Mouse (Mus musculus) liver, embryonic 14.5 days (tissue): ENCODE data around the gene Naa40. TPM values are rescaled to one million over a fixed set of nuclear protein-coding genes. Genes with fewer than 3 reads are reported as not detected.

ENCODE experiments used
- ATAC-seq: fragments of 200-750 bp; cut with Nextera tagmentation; 2 replicates; pipeline ENCODE4 v1.8.0; 2017; ENCODE audit warnings: moderate number of reproducible peaks, mild to moderate bottlenecking, moderate library complexity; ENCODE audit not compliant: insufficient read depth
- DNase-seq, 3 experiments: peaks; one replicate each; pipeline ENCODE4 v3.0.0-alpha.2; 2012 to 2013; ENCODE audit warnings: low read depth in 3 of 3, low spot score in 3 of 3
- H3K27ac ChIP-seq: fragments of 300-500 bp; sonication (generic); 2 replicates; pipeline ENCODE4 v1.5.1; 2014; ENCODE audit warnings: moderate library complexity, mild to moderate bottlenecking, control low read depth, inconsistent platforms
- H3K27me3 ChIP-seq: fragments of 300-500 bp; sonication (generic); 2 replicates; pipeline ENCODE4 v1.6.1; 2014; ENCODE audit warnings: mild to moderate bottlenecking, low read length, moderate library complexity; ENCODE audit not compliant: control insufficient read depth, insufficient read depth
- H3K36me3 ChIP-seq: fragments of 300-500 bp; sonication (generic); replicated peaks from 2 replicates; pipeline ENCODE4 v1.6.1; 2014; ENCODE audit warnings: low read depth; ENCODE audit not compliant: control insufficient read depth, insufficient read depth
- H3K4me1 ChIP-seq, 2 experiments: fragments of 200-500 bp in 1 of 2; fragments of 300-500 bp in 1 of 2; sonication (generic) in 1 of 2; replicated peaks; 2 replicates each; pipeline ENCODE4 v1.6.1; 2012 to 2014; ENCODE audit warnings: antibody characterized with exemption in 1 of 2, inconsistent platforms in 1 of 2, low read length in 1 of 2; ENCODE audit not compliant: control insufficient read depth in 2 of 2, insufficient read depth in 2 of 2
- H3K4me2 ChIP-seq: fragments of 300-500 bp; sonication (generic); 2 replicates; pipeline ENCODE4 v1.6.1; 2014; ENCODE audit warnings: low read depth, mild to moderate bottlenecking, control low read depth, moderate library complexity
- H3K4me3 ChIP-seq, 2 experiments: fragments of 200-500 bp in 1 of 2; fragments of 300-500 bp in 1 of 2; sonication (generic) in 1 of 2; 2 replicates each; pipeline ENCODE4 v1.5.1; 2012 to 2014; ENCODE audit warnings: low read depth in 2 of 2, low read length in 2 of 2, mild to moderate bottlenecking in 2 of 2, control low read depth in 1 of 2, inconsistent platforms in 1 of 2, moderate library complexity in 1 of 2; ENCODE audit not compliant: insufficient read depth in 1 of 2
- H3K9ac ChIP-seq: fragments of 300-500 bp; sonication (generic); replicated peaks from 2 replicates; pipeline ENCODE4 v1.6.1; 2014; ENCODE audit warnings: mild to moderate bottlenecking, control low read depth, moderate library complexity
- H3K9me3 ChIP-seq: fragments of 300-500 bp; sonication (generic); 2 replicates; pipeline ENCODE4 v1.6.1; 2016; ENCODE audit warnings: low read length, mixed read lengths; ENCODE audit not compliant: control insufficient read depth
- CTCF ChIP-seq: IDR thresholded peaks from 2 replicates; pipeline ENCODE4 v1.5.1; 2016; ENCODE audit warnings: antibody characterized with exemption, low read depth, control low read depth
- EP300 ChIP-seq: IDR thresholded peaks from 2 replicates; pipeline ENCODE4 v1.6.1; 2016; ENCODE audit warnings: antibody characterized with exemption, low read depth
- WGBS: fragments of 180-500 bp; shearing (Covaris S2); extraction: QIAGEN DNeasy Blood & Tissue Kit; methylation state at CpG from one replicate; pipeline ENCODE4 v1.1.7; 2014; ENCODE audit not compliant: insufficient replicate concordance; 5-methylcytosine and 5-hydroxymethylcytosine counted together
- polyA plus RNA-seq, 2 experiments: library from polyadenylated mRNA; depleted of rRNA in 1 of 2; stranded (reverse) in 1 of 2; unstranded in 1 of 2; fragments of >200 nt; fragmentation: Nextera tagmentation in 1 of 2; extraction: Ambion mirVana in 1 of 2; gene quantifications; 2 replicates each; pipeline versions ENCODE4 v1.2.1 to v1.2.3; 2012 to 2014

Gene Naa40
- polyA plus RNA-seq, 2 experiments = 18.0 to 23.1 TPM

DNA sequence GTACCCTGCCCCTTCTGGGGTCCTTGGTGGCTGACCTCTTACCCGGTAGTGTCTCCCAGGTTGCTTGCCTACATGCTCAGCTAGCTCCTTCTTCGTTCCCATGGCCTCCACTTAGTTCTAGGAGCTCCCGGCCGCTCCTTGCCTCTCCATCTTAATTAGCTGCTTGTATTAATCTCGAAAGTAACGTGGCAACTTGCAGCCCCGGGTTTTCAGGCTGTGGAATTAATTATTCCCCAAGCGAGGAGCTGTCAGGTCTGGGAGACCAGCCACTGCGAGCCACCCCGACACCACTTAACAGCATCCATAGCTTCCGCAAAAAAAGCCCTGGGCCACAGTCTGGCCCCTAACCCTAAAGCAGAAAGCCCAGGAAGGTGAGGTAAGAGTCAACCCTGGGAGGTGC, 57.6 kb downstream of the Naa40 start:
- WGBS = 56% methylated on average over 11 of the region's 11 CpGs
- DNase-seq (no peak), ATAC-seq (no peak)
- Histone ChIP-seq H3K4me1 (no peaks in the 10 kb centered on the region), H3K27ac (no peak overlapping the region), H3K4me3 (no peak overlapping the region), H3K9ac (no peak overlapping the region), H3K4me2 (no peak overlapping the region), H3K36me3 (no peaks in the 10 kb centered on the region), H3K27me3 (peaks cover 21% of the 10 kb centered on the region), H3K9me3 (no peaks in the 10 kb centered on the region)
- TF ChIP-seq EP300 (no peak), CTCF (no peak)

DNA sequence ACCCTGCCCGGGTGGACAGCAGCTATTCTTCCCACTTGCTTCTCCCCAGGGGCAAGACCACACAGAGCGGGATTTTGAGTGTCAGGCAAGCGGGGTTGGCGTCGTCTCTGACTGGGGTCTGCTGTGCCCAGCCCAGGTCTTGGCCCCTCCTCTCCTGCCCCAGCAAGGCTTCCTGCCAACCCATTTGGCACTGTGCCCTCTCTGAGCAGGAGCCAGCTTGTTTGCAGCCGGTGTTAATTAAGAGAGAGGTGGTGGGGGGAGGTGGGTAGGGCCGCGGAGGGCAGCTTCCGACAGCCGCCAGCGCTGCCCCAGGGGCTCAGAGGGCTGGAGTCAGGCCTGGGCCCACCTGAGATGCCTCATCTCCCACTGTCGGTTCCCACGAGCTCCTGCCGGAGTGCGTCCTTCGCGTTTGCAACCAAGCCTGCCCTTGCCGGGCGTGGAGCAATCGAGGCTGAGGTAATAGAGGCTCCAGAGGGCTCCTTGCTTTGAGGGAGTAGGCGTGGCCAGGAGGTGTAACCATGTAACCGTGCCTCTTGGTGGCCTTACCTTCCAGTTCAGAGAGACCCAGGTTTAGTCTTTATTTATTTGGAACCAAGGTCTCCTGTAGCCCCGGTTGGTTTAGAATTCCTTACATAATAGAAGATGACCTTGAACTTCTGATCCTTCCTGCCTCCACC, 58.6 kb downstream of the Naa40 start:
- 11% methylated on average over 23 of the region's 23 CpGs for WGBS
- Histone ChIP-seq H3K9ac (no peak overlapping the region), H3K27me3 (peaks cover 21% of the 10 kb centered on the region), H3K4me1 (no peaks in the 10 kb centered on the region), H3K4me3 (no peak overlapping the region), H3K4me2 (no peak overlapping the region), H3K36me3 (no peaks in the 10 kb centered on the region), H3K9me3 (no peaks in the 10 kb centered on the region), H3K27ac (no peak overlapping the region)
- no peak for ATAC-seq
- TF ChIP-seq EP300 (no peak), CTCF (no peak)
- DNase-seq = no peak

DNA sequence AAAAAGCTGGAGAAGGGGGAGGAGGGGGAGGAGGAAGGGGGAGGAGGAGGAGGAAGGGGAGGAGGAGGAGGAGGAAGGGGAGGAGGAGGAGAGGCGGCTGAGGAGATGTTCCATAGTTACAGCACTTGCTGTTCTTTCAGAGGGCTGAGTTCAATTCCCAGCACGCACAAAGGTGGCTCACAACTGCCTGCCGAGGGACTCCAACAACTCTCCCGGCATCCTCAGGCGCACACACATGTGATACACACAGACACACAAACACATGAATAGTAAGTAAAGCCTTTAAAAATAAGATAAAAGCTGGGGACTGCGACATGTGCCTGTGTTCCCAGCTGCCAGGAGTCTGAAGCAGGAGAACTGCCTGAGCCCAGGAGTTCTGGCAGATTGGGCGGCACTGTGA, 59.5 kb downstream of the Naa40 start:
- ATAC-seq (no peak), DNase-seq (no peak)
- TF ChIP-seq EP300 (no peak), CTCF (no peak)
- Histone ChIP-seq H3K27me3 (peaks cover 21% of the 10 kb centered on the region), H3K4me2 (no peak overlapping the region), H3K4me1 (no peaks in the 10 kb centered on the region), H3K9ac (no peak overlapping the region), H3K36me3 (no peaks in the 10 kb centered on the region), H3K4me3 (no peak overlapping the region), H3K27ac (no peak overlapping the region), H3K9me3 (no peaks in the 10 kb centered on the region)
- 54% methylated on average over 7 of the region's 7 CpGs for WGBS

DNA sequence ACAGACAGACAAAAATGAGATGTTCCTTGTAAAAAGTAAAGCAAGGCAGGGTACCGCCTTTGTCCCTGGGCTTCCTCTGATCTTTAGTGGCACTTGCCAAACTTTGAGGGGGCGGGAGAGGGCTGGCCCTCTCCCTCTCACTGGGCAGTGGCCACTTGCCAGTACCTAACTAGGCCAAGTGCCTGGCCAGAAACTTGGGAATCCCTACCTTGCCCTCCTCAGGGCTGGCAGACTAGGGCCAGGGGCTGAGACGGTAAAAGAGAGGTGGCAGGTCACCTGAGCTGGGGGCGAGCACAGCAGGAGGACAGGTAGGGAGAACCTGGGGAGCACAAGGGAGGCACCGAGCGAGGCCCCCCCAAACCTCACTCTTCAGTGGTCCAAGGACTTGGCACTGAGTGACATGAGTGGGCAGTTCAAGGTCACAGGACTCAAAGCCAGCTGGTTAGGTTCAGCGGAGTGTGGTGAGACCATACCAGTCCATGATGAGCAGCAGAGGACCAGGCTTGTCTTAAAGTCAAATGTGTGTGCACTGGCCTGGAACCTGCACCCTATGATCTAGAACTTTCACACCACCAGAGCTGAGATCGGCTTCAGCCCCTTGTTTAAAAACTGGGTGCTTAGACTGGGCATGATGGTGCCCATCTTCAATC, 60.1 kb downstream of the Naa40 start:
- TF ChIP-seq CTCF (no peak), EP300 (no peak)
- DNase-seq (no peak), ATAC-seq (no peak)
- Histone ChIP-seq H3K36me3 (no peaks in the 10 kb centered on the region), H3K4me1 (no peaks in the 10 kb centered on the region), H3K9me3 (no peaks in the 10 kb centered on the region), H3K9ac (no peak overlapping the region), H3K4me2 (no peak overlapping the region), H3K27me3 (peaks cover 18% of the 10 kb centered on the region), H3K27ac (no peak overlapping the region), H3K4me3 (no peak overlapping the region)
- WGBS = 59% methylated on average over 8 of the region's 8 CpGs

DNA sequence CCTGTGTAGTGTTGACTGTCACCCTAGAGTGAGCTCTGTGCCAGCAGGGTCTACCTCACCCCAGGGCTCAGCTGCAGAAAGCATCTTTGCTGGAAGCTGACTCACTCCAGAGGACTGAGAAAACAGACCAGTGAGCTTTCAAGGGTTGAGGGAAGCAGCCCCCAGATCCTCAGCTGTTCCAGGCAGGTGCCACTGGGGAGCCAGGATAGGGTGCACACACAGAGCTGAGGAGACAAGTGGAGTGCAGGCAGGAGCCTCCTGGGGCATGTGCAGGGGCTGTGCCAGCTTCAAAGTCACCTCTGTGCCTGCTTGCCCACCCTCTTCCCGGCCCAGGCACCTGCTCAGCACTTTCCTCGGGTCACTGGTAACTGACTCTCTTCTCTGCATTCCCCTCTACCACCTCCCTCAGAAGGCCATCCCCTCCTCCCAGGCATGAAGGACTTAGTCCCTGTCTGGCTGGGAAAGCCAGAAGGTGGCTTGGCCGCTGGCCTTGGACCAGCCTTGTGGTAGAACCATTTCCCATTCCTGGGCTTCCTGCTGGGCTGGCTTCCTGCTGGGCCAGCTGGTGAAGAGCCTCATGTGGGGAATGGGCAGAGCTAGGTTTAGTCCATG, 62.0 kb downstream of the Naa40 start:
- Histone ChIP-seq H3K9ac (no peak overlapping the region), H3K4me3 (no peak overlapping the region), H3K27ac (no peak overlapping the region), H3K9me3 (no peaks in the 10 kb centered on the region), H3K36me3 (no peaks in the 10 kb centered on the region), H3K4me2 (no peak overlapping the region), H3K4me1 (no peaks in the 10 kb centered on the region), H3K27me3 (peaks cover 16% of the 10 kb centered on the region)
- no peak for TF ChIP-seq EP300
- TF ChIP-seq CTCF = no peak
- DNase-seq (no peak), ATAC-seq (no peak)
- 36% methylated on average over 3 of the region's 3 CpGs for whole genome bisulfite sequencing
